Mouse (Mus musculus) erythroblast, embryonic 14.5 days (primary cell): ENCODE results near the gene Wipf1. TPM values are rescaled to one million over a fixed set of nuclear protein-coding genes. Genes with fewer than 3 reads are reported as not detected.

Experiments used
- H3K27me3 ChIP-seq: 2 replicates; pipeline ENCODE4 v1.6.1; 2012; ENCODE audit warnings: inconsistent platforms; ENCODE audit not compliant: control insufficient read depth
- H3K36me3 ChIP-seq: 2 replicates; pipeline ENCODE4 v1.6.1; 2012; ENCODE audit warnings: mild to moderate bottlenecking, inconsistent platforms; ENCODE audit not compliant: control insufficient read depth
- H3K4me1 ChIP-seq: 2 replicates; pipeline ENCODE4 v1.6.1; 2012; ENCODE audit warnings: inconsistent platforms; ENCODE audit not compliant: control insufficient read depth
- H3K4me3 ChIP-seq: replicated peaks from 2 replicates; pipeline ENCODE3; 2012; ENCODE audit warnings: moderate library complexity, mild to moderate bottlenecking, inconsistent platforms
- H3K9me3 ChIP-seq: 2 replicates; pipeline ENCODE4 v1.6.1; 2012; ENCODE audit warnings: low read length, inconsistent platforms, mixed read lengths; ENCODE audit not compliant: control insufficient read depth
- GATA1 ChIP-seq: IDR thresholded peaks from 2 replicates; pipeline ENCODE4 v1.6.1; 2012; ENCODE audit warnings: low read length, inconsistent platforms, mixed read lengths
- TAL1 ChIP-seq: IDR thresholded peaks from 3 replicates; pipeline ENCODE4 v1.6.1; 2012; ENCODE audit warnings: low read length, inconsistent platforms, mixed read lengths
- polyA plus RNA-seq: library from polyadenylated mRNA; stranded (reverse); fragments of >175 nt; gene quantifications from 2 replicates; pipeline ENCODE4 v1.2.3, GENCODE M21; 2012

The Wipf1 gene
- polyA plus RNA-seq: 1.1 and 1.7 TPM in 2 replicates

DNA sequence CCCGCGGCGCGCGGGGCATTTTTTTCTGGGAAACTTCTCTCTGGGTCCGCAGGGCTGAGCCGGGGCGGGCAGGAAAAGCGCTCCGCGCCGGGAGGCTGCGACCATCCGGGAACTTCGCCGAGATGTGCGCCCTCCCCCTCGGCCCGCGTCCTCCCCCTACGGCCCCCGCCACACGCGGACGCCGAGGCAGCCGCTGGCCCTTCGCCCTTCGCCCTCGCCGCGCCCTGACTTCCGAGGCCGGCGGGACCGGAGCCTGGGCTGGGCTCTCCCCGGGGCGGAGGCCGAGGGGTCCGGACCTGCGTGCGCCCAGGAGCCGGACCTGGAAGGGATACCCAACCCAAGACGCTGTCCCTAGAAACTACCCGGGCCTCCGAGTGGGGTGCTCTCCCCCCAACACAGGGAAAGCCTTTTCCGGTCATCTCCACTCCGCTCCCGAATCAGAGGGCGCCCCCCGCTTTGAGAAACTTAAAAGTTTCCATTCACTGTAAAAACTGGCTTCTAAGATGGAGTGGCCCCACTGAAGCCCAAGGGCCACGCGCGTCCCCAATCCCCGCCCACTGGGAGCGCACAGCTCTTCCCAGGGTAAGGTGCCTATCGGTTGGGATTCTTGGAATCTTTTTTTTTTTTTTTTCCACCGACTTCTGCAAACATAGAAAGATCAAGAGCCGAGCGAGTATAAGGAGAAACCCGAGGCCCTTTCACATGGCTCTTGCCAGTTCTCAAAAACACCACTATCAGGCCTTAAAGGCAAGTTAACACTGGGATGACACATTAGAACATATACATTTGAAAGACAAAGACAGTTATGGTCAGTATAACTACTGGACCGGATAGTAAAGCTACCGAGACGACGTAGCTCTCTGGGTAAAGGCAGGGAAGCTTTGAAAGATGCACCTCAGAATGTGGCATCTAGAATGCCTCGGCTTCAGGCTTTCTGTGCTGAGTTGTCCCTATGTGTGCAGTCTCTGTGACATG is at the start of gene Wipf1:
Wipf1 (minus strand) TSS at position 379 of the 975 bp plus-strand sequence.
- Histone ChIP-seq H3K36me3 (no peaks in the 10 kb centered on the region), H3K4me1 (peaks cover 43% of the 10 kb centered on the region), H3K27me3 (peaks cover 37% of the 10 kb centered on the region), H3K4me3 (peak within 1 kb of the TSS; percentile 71), H3K9me3 (no peaks in the 10 kb centered on the region)
- no peak for TF ChIP-seq GATA1
- TF ChIP-seq TAL1: no peak

DNA sequence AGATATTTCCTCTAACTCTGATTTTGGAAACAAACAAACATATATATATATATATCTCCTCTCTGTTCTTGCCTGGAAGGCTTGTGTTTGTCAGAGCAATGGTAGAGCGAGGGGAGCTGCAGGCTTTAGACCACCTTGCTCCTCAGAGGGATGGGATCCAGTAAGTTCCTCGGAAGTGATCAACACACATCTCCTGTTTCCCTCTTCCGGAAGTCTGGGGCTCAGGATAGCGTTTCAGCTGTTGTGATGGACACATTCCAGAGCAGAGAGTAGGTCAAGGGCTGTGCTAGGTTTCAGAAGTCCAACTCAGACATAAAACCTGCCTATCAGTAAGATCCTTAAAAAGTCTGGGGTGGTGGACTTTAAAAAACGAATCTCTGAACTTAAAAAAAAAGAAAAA is 49.6 kb upstream of the Wipf1 start:
- Histone ChIP-seq H3K36me3 (no peaks in the 10 kb centered on the region), H3K4me3 (no peak overlapping the region), H3K9me3 (no peaks in the 10 kb centered on the region), H3K4me1 (no peaks in the 10 kb centered on the region), H3K27me3 (peaks cover 5% of the 10 kb centered on the region)
- no peak for TF ChIP-seq GATA1
- no peak for TF ChIP-seq TAL1

DNA sequence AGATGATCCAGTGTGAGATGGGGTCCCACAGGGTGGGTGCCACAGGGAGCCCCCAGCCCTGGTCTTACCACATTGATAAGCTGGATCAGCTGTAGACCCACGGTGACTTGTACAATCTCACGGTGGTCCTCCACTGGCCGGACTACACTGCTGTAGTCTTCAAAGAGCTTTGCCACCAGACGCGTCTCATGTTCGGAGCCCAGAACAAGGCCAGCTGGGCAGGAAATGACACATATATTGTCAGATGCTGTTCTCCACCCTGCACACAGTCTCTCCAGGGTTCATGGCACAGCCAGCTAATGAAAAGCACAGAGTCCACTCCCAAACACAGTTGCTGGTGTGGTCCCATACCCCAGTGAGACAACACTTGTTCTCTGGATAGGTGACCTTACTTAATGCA is 44.9 kb upstream of the Wipf1 start:
- TF ChIP-seq TAL1 (no peak), GATA1 (no peak)

DNA sequence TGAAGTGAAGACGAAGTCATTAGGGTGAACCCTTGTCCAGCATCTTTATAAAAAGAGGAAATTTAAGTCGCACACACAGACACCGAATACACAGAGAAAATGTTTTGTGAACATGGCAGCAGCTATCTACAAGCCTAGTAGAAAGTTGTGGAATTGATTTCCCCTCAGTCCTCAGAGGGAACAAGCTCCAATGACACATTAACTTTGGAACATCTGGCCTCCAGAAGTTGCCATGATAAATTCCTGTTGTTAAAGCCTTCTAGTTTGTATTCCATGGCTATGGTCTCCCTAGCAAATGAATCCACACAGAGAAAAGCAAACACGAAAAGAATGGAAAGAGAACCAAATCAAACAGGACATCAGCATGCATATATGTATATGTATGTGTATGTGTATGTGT is 44.0 kb upstream of the Wipf1 start:
- no peaks in the 10 kb centered on the region for H3K9me3 ChIP-seq
- H3K27me3 ChIP-seq: peaks cover 3% of the 10 kb centered on the region
- H3K36me3 ChIP-seq: no peaks in the 10 kb centered on the region
- no peak for TF ChIP-seq GATA1
- TF ChIP-seq TAL1: no peak
- H3K4me1 ChIP-seq: no peaks in the 10 kb centered on the region
- H3K4me3 ChIP-seq: no peak overlapping the region

More for the DNA sequence above, 44.9 kb upstream of the Wipf1 start:
- peaks cover 3% of the 10 kb centered on the region for H3K27me3 ChIP-seq
- no peaks in the 10 kb centered on the region for H3K4me1 ChIP-seq
- no peaks in the 10 kb centered on the region for H3K9me3 ChIP-seq
- no peak overlapping the region for H3K4me3 ChIP-seq
- no peaks in the 10 kb centered on the region for H3K36me3 ChIP-seq

DNA sequence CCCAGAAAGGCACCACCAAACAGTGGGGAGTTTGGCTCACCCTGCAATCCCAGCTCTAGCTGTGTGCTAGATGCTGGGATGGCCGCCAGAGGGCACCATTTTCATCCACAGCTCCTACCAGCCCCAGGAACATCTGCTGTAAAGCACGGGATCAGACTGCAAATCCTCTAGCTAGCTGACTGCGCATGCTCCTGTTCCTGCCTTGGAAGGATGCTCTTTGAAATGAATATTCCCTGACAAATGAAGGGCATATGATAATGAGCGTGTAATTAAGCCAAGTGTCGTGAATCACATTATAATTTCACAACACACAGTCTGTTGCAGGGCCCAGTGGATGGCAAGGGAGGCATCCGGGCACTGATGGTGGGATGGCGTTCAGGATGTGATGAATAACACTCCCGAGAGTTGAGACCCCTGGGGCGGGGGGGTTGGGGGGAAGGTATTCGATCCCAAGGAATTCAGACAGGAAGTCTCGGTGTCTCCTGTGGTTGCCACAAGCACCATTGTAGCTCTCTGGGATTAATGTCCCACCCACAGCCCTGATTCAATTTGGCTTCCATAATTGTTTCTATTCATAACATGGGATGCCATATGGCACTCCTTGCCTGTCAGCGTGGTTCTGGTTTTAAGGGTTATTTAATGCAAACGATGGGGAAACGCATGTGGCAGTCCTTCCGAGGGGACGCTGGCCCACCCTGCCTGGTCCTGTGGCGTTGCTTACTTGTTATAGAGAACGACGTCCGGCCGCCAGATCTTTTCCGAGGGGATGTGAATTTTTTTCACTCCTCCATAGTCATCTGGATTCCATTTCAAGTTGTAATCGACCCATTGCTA is 43.2 kb upstream of the Wipf1 start:
- TF ChIP-seq GATA1: no peak
- TF ChIP-seq TAL1: no peak
- Histone ChIP-seq H3K27me3 (peaks cover 5% of the 10 kb centered on the region), H3K4me3 (no peak overlapping the region), H3K36me3 (no peaks in the 10 kb centered on the region), H3K4me1 (no peaks in the 10 kb centered on the region), H3K9me3 (no peaks in the 10 kb centered on the region)

DNA sequence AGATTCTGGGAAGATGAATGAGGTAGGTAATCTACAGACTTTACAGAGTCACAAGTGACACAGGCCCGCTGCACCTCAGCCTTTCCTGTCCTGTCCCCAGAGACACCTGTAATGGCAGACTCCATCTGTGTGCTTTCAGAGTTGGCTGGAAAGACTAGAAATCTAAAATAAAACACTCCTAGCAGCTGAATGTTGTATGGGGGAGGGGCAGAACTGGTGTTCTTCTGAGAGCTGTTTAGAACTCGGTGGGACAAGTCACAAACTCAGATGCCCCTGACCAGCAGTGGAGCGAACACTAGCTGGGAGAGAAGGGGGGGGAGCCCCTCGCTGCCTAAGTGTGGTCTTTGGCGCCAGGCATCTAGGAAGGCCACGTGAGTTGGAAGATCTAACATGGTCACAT is 42.4 kb upstream of the Wipf1 start:
- Histone ChIP-seq H3K4me1 (no peaks in the 10 kb centered on the region), H3K36me3 (no peaks in the 10 kb centered on the region), H3K4me3 (no peak overlapping the region), H3K27me3 (peaks cover 5% of the 10 kb centered on the region), H3K9me3 (no peaks in the 10 kb centered on the region)
- TF ChIP-seq TAL1: no peak
- no peak for TF ChIP-seq GATA1

DNA sequence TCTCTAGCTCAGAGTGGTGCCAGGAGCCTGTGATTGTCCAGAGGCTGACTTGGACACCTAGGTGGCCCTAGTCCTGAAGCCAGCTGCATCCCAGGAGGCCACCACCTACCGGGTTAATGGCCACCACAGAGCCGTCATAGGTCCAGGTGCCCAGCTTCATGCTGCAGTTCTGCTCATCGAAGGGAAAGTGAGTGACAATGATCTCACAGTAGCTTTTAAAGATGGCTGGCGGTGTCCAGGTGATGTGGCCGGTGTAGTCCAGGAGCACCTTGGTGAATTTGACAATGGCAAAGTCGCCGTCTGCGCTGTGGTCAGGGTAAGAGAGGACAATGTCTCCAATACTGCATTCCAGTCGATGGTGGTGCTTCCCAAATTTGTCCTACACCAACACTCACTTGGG is 41.8 kb upstream of the Wipf1 start:
- Histone ChIP-seq H3K4me3 (no peak overlapping the region), H3K36me3 (no peaks in the 10 kb centered on the region), H3K4me1 (no peaks in the 10 kb centered on the region), H3K27me3 (peaks cover 5% of the 10 kb centered on the region), H3K9me3 (no peaks in the 10 kb centered on the region)
- TF ChIP-seq GATA1 (no peak), TAL1 (no peak)

DNA sequence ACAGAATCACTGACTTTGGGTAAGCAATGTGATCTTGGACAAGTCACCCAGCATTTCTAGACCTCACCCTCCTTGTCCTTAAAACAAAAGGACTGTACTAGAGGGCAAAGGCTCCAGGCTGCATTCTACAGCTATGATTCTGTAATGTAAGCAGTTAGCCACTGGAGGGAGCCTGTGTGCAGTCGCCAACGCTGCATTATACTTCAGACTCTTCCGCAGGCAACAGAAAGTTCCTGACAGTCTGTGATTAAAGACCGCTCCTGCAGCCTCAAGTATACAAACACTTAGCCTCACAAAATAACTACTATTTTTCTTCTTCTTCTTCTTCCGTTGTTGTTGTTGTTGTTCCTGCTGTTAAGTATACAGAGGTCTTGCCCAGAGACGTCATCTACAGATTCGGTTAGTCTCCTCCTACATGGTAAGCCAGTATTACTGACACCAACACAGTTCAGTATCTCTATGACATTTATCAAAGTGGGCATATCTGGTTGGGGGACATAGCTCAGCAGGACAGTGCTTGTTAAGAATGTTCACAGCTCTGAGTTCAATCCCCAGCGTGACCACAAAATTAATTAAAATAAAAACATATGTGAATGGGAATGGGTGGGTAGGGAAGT is 37.6 kb upstream of the Wipf1 start:
- no peak overlapping the region for H3K4me3 ChIP-seq
- no peaks in the 10 kb centered on the region for H3K36me3 ChIP-seq
- peaks cover 5% of the 10 kb centered on the region for H3K27me3 ChIP-seq
- H3K9me3 ChIP-seq: no peaks in the 10 kb centered on the region
- H3K4me1 ChIP-seq: no peaks in the 10 kb centered on the region
- no peak for TF ChIP-seq GATA1
- no peak for TF ChIP-seq TAL1
